Mouse (Mus musculus): ENCODE data around the gene Zfyve1. TPM values are rescaled to one million over a fixed set of nuclear protein-coding genes. Genes with fewer than 3 reads are reported as not detected.

Gene Zfyve1
- polyA plus RNA-seq, 1 experiment from 2014 or later: 21.4 TPM

DNA sequence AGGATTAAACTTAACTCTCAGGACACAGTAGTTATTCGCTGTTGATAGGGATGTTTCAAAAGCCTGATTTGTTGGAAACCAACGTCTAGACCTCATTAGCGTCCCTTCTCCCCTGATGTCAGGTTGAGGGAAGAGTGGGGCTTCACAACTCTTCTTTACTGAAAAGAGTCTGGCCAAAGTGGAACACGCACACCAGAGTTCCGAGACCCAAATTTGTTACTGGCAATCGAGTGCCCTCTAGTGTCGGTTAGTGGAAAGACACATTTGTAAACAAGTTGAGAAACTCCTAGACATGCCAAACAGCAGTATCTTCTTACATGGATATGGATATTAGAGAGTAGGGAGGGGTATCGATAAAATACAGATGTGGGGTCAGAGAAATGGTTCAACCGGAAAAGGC, 94.8 kb downstream of the Zfyve1 start:
- Histone ChIP-seq H3K4me3 (ENCODE audit: low read depth, low read length) (no peak overlapping the region), H3K36me3 (ENCODE audit: control insufficient read depth, insufficient read depth, low read length) (no peaks in the 10 kb centered on the region), H3K4me2 (no peak overlapping the region), H3K9me3 (ENCODE audit: control insufficient read depth, low read length) (no peaks in the 10 kb centered on the region), H3K27me3 (ENCODE audit: control insufficient read depth, insufficient read depth, low read length) (no peaks in the 10 kb centered on the region), H3K9ac (ENCODE audit: low read length) (no peak overlapping the region), H3K4me1 (ENCODE audit: control insufficient read depth, insufficient read depth, low read length) (no peaks in the 10 kb centered on the region), H3K27ac (ENCODE audit: low read depth, low read length) (no peak overlapping the region)
- DNase-seq (ENCODE audit: low spot score, missing footprints): peak; percentile 96
- WGBS: 7% methylated on average over 9 of the region's 9 CpGs
- no peak for ATAC-seq (ENCODE audit: low FRiP score)

GRCm38 (mm10) chr12:83499256-83499655, 97.8 kb downstream of the Zfyve1 start:
- H3K4me2 ChIP-seq: no peak overlapping the region
- no peaks in the 10 kb centered on the region for H3K4me1 ChIP-seq (ENCODE audit: control insufficient read depth, insufficient read depth, low read length)
- 66% methylated on average over 5 of the region's 5 CpGs for WGBS
- no peaks in the 10 kb centered on the region for H3K36me3 ChIP-seq (ENCODE audit: control insufficient read depth, insufficient read depth, low read length)
- H3K9ac ChIP-seq (ENCODE audit: low read length): no peak overlapping the region
- no peak overlapping the region for H3K27ac ChIP-seq (ENCODE audit: low read depth, low read length)
- no peaks in the 10 kb centered on the region for H3K27me3 ChIP-seq (ENCODE audit: control insufficient read depth, insufficient read depth, low read length)
- DNase-seq (ENCODE audit: low spot score, missing footprints): no peak
- H3K4me3 ChIP-seq (ENCODE audit: low read depth, low read length): no peak overlapping the region
- no peaks in the 10 kb centered on the region for H3K9me3 ChIP-seq (ENCODE audit: control insufficient read depth, low read length)
- ATAC-seq (ENCODE audit: low FRiP score): no peak

GRCm38 (mm10) chr12:83497959-83498358, 99.1 kb downstream of the Zfyve1 start:
- no peaks in the 10 kb centered on the region for H3K4me1 ChIP-seq (ENCODE audit: control insufficient read depth, insufficient read depth, low read length)
- no peaks in the 10 kb centered on the region for H3K9me3 ChIP-seq (ENCODE audit: control insufficient read depth, low read length)
- H3K4me3 ChIP-seq (ENCODE audit: low read depth, low read length): no peak overlapping the region
- DNase-seq (ENCODE audit: low spot score, missing footprints): no peak
- no peak overlapping the region for H3K4me2 ChIP-seq
- WGBS: 76% methylated on average over 3 of the region's 3 CpGs
- H3K36me3 ChIP-seq (ENCODE audit: control insufficient read depth, insufficient read depth, low read length): no peaks in the 10 kb centered on the region
- H3K27ac ChIP-seq (ENCODE audit: low read depth, low read length): no peak overlapping the region
- H3K9ac ChIP-seq (ENCODE audit: low read length): no peak overlapping the region
- no peak for ATAC-seq (ENCODE audit: low FRiP score)
- no peaks in the 10 kb centered on the region for H3K27me3 ChIP-seq (ENCODE audit: control insufficient read depth, insufficient read depth, low read length)

GRCm38 (mm10) chr12:83496736-83497135, 100.3 kb downstream of the Zfyve1 start:
- Histone ChIP-seq H3K27ac (ENCODE audit: low read depth, low read length) (no peak overlapping the region), H3K36me3 (ENCODE audit: control insufficient read depth, insufficient read depth, low read length) (no peaks in the 10 kb centered on the region), H3K4me3 (ENCODE audit: low read depth, low read length) (no peak overlapping the region), H3K4me1 (ENCODE audit: control insufficient read depth, insufficient read depth, low read length) (no peaks in the 10 kb centered on the region), H3K9ac (ENCODE audit: low read length) (no peak overlapping the region), H3K4me2 (no peak overlapping the region), H3K27me3 (ENCODE audit: control insufficient read depth, insufficient read depth, low read length) (no peaks in the 10 kb centered on the region), H3K9me3 (ENCODE audit: control insufficient read depth, low read length) (no peaks in the 10 kb centered on the region)
- no peak for DNase-seq (ENCODE audit: low spot score, missing footprints)
- no peak for ATAC-seq (ENCODE audit: low FRiP score)
- WGBS: 93% methylated on average over 6 of the region's 6 CpGs

Other genes with a start within 250 kb of the Zfyve1 start
- 11.3 and 13.7 TPM in 2 replicates for gene Dpf3, start 109.5 kb downstream of the Zfyve1 start, polyA plus RNA-seq (2014; fragmentation: Nextera tagmentation; extraction: Ambion mirVana)
- 21.3 and 23.8 TPM in 2 replicates for gene Dcaf4, start 76.8 kb downstream of the Zfyve1 start, polyA plus RNA-seq (2014; fragmentation: Nextera tagmentation; extraction: Ambion mirVana)
- gene Rbm25, start 34.0 kb upstream of the Zfyve1 start, polyA plus RNA-seq (2014; fragmentation: Nextera tagmentation; extraction: Ambion mirVana): 262 and 278 TPM in 2 replicates
- gene Psen1, start 90.9 kb upstream of the Zfyve1 start, polyA plus RNA-seq (2014; fragmentation: Nextera tagmentation; extraction: Ambion mirVana): 75.2 and 76.2 TPM in 2 replicates
- 0.04 TPM in 1 of 2 replicates, not detected in the other for gene Papln, start 166.4 kb upstream of the Zfyve1 start, polyA plus RNA-seq (2014; fragmentation: Nextera tagmentation; extraction: Ambion mirVana)

All from midbrain, embryonic 11.5 days (tissue).